Mouse (Mus musculus) kidney, adult 2 months (tissue): Measurements from ENCODE around the gene Pbxip1.

ENCODE experiments used
- CTCF ChIP-seq: fragments of 200-500 bp; conservative IDR thresholded peaks from 2 replicates; pipeline ENCODE4 v1.5.1; 2011; ENCODE audit warnings: low read depth, mild to moderate bottlenecking, control low read depth, low read length, moderate library complexity, mixed read lengths; ENCODE audit not compliant: insufficient read depth, insufficient read length
- POLR2A ChIP-seq: fragments of 200-500 bp; IDR thresholded peaks from one replicate; pipeline ENCODE4 v1.6.1; 2011; ENCODE audit warnings: low read depth, low read length, control low read depth

DNA sequence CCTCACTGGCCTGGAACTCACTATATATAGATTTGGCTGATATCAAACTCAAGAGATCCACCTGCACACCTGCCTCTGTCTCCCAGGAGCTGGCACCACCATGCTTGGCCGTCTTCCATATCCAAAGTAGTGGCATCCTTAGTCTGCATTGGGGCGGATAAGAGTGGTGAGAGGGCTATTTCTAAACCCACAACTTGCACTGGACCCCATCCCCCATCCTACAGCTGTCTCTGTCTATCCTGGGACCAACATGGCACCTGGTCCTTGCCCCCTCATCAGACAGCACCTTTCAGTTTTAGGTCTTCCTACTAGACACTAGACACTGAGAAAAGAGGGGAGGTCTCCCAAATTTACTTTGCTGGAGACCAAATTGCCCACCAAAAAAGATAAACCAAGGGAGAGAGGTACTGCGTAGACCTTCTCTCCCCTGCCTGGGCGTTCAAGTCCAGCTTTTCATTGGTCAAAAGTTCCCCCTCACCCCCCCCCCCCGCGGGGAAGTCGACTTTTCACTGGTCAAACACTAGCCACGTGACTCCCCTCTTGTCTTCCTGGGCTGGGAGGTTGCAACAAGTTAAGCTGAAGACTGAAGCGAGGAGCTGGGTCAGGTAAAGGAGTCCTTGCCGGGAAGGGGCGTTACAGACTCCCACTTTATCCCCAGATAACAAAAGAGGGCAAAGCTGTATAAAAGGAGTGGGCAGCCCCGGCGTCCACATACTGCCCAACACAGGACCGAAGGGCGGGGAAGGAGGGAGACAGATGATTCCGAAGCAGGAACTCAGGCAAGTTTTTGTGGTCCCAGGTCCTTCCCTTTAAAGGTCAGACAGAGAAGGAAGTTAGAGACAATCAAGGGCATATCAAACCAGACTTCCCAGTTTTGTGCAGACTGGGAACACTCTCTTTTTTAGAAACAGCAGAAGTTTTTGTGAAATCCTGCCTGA, at the start of gene Pbxip1:
- TF ChIP-seq CTCF (no peak), POLR2A (no peak)
